Mouse (Mus musculus) mouse trophoblast stem cell (cell line): Measurements from ENCODE around the gene Vdac2.

Source experiments
- in situ Hi-C, 2 experiments: fragments of 300-500 bp; cut with MseI, MboI; formaldehyde crosslinking; loops; 2 replicates in 1 of 2; 3 replicates in 1 of 2; pipeline ENCODE4 v1.15.1; 2025

Vdac2 gene

DNA sequence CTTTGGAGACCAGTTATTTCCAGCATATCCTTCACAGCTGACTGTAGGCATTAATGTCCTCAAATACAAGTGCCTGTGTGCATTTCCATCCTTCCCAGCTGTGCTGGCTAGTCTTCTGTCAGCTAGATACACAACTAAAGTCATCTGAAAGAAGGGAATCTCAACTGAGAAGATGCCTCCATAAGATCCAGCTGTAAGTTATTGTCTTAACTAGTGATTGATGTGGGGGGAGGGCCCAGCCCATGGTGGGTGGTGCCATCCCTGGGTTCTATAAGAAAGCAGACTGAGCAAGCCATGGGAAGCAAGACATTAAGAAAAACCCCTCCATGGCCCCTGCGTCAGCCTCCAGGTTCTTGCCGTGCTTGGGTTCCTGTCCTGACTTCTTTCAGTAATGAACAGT is at the start of gene Vdac2:
Vdac2 (plus strand) TSS at position 301 of the 400 bp plus-strand sequence.
- in situ Hi-C loops, result no loop called here

DNA sequence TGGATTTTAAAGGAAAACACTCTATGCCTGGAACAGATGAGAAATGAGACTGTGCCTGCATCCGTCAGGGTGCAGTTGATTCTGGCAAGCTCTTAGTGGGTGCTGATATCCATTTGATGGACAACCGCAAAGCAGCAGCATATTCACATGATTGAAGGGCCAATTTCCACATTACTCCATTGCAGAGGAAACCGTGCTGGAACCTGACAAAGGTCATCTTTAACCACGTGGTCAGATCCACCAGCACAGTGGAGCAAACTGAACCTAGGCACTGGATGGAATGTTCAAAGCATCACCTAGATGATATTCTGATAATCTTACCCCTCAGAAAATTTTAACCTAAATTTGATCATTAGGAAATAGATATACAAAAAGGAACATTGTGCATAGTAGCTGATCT is 48.8 kb upstream of the Vdac2 start:
- in situ Hi-C loops, result no loop called here

DNA sequence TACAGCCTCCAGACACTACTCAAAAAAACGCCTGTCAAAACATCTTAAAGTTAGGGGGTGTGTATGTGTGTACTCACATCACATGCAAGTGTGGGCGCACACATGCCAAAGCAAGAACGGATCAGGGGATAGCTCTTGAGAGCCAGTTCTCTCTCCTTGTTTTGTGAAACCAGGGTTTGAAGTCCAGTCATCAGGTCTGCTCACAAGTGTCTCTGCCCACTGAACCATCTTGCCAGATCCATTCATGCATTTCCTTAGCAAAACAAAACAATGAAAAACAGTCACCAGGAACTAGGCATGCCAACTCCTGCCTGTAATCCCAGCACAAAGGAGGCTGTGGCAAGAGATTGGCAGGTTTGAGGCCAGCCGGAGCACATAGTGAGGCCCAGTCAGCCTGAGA is 38.5 kb upstream of the Vdac2 start:
- in situ Hi-C loops, result no loop called here

DNA sequence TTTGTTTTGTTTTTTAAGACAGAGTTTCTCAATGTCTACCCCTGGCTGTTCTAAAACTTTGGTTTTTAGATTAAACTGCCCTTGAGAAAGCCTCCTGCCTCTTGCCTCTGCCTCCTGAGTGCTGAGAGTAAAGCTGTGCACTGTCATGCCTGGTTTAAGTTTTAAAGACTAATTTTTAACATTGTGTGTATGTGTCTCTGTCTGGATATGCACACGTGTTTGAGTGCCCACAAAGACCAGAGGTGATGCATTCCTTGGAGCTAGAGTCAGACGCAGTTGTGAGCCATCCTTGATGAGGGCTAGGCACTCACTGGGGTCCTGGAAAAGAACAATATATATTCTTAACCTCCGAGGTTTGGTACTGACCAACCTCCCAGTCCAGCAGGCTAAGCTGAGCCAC is 37.7 kb upstream of the Vdac2 start:
- in situ Hi-C loops, result no loop called here

DNA sequence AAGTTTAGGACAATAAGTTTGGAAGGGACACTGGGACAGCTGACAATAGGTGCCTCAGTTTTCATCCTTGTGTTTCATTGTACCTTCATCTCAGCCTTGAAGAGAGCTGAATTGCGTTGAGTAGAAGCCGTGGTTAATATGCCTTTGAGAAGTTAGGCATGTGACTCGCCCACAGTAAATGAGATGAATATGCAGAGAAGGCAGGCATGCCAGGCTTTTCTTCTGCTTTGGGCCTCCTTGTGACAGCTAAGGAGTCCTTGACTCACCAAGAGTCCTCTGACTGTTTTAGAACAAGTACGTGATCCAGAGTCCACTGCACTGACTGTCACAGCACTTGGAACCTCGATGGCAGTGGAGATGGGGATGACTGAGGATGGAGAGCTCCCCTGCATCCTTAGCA is 36.9 kb upstream of the Vdac2 start:
- in situ Hi-C loops, result no loop called here

DNA sequence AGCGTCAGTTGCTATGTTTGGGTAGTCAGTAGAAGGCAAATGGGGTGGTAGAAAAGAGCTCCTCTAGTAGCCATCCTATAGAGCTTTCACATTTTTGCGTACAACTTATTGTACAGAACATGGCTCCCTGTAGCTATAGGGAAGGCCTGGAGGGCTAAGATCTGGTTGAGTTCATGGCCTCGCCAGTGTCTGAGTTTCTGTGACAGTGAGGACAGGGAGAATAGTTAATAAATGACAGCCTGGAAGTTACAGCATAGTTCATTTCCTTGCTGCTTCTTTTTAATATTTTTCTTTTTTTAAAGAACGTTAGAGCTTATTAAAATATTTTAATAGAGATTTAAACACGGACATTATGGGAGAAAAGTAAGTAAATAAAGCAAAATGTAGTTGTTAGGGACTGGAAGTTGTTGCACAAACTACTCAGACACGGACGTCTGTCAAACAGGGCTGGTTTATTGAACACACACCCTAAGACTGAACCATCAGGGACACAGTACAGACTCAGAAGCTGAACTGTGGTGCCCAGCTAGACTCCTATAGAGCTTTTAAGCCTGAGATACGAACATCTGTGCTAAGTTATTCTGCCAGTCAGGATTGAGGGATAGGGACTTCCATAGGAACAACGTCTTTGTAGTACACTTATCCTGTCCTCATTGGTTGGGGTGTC is 34.3 kb upstream of the Vdac2 start:
- in situ Hi-C loops, result no loop called here

DNA sequence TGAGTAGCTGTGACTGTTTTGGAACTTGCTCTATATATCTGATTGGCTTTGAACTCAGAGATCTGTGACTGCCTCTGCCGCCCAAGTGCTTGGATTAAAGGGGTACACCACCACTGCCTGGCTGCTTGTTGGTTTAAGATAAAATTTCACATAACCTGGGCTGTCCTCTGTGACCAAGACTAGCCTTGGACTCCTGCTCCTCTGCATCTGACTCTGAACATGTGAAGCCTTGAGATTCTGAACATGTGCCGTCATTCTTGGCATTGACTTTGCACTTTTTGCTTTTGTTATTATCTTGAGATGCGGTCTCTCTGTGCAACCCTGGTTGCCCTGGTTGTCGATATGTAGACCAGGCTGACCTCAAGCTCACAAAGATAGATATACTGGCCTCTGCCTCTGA is 33.3 kb upstream of the Vdac2 start:
- in situ Hi-C loops, result no loop called here

DNA sequence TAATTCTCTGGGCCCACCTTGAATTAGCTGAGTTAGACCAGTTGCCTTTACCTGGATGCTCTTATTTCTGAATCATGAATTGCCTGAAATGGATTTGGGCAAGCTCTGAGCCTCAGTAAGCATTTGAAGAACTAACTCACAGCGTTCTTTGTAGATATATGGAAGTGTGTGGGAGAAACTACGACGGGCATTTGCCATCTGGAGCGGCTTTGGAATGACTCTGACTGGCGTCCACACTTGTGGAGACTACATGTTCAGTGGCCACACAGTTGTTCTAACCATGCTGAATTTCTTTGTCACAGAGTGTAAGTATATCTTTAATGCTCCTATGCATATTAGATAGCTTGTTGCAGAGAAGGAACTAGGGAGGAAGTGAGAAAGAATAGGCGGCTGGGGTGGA is 32.8 kb upstream of the Vdac2 start:
- in situ Hi-C loops, result no loop called here

DNA sequence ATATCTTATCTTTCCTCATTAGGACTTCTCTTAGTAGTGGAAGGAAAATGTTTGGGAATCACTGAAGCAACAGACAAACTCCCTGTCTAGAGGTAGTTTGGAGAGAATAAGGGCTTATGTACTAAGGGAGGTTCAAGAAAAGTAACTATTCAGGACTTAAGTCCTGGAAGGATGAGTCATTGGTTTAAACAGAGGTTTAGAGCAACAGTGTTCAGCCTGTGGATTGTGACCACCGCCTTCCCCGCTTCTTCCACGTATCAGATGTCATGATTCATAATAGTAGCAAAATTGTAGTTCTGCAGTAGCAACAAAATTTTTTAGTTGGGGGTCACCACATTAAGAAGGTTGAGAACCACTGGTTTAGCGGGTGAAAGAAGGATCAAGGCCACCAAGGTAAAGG is 24.4 kb upstream of the Vdac2 start:
- in situ Hi-C loops, result no loop called here

DNA sequence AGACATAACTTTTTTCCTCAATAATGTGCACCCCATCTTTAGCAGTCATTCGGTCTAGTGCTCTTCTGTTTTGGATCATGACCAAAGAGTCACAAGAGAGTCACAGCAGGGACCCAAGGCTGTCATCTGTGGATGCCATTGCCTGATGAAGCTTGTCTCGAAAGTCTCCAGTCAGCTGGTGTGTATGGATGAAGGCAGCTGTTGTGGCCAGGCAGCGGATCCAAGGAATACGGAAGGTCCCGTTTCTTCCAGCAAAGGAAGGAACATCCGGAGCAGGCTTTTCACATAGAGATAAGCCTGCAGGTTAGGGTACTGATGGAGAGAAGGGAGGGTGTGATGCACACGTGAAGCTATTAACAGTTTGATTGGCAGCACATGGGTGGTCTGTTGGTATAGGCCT is 23.4 kb upstream of the Vdac2 start:
- in situ Hi-C loops, result no loop called here

DNA sequence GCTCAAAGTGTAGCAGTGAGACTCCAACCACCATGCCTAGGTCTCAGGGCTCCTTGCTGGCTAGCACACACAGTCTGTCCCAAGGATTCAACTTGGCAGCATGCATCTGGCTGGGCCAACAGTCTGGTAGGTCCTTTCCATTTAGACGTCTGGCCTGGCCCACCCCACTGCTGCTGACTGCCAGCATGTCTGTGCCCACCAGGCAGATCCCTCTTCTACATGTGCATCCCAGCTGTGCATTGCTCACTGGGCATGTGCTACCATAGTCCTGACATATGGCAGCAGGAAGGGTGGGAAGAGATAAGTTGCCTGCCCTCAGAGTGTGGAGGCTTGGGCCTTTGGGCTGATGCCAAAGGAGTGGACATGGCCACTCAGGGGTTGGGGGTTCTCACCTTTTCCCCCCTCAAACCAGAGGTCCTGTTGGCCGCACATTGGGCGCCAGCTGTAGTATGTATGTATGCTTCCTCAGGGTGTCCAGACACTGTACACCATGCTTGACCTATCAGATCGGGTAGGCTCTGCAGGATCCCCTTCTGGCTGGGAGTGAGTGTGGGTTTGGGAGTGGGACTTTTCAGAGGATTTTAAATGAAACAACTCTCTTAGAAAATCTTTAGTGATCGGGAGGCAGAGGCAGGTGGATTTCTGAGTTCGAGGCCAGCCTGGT is 22.4 kb upstream of the Vdac2 start:
- in situ Hi-C loops, result no loop called here

DNA sequence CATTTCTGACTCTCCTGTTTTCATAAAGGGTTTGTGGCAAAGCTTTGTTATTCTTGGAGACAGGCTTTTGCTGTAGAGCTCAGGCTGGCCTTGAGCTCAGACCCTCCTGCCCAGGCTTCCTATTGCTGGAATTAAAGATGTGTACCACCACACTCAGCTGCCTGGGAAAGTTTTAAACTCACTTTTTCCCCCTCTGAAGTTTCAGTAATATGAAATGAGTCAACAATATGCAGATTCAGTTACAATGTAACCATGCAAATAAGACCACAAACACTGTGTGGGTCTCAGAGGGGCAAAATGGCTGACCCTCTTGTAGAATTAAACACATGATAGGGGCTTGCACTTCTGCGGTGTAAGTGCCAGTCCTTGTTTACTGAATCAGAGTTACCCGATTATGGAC is 18.8 kb upstream of the Vdac2 start:
- in situ Hi-C loops, result no loop called here

DNA sequence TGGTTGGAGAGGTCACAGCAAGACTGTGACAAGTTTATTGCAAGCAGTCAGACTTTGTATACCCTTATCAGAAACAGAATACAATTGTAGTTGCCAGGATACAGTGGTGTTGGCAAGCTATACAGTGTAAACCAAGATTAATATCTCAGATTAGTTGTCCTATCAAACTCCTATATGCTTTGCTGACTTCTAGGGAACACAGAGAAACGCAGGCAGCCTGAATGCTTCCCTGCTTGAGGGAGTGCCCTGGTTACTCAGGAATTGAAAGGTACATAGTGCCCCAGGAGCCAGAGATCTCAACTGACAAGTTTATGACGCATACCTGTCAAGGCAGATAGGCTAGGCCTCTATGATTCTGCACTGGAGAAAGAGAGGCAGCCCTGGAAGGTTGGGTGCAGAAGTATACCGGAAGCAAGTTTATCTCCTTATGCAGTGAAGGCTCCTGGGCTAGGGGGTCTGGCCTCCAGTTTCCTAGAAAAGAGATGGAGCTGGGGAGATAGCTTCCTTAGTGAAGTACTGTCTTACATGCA is 18.3 kb upstream of the Vdac2 start:
- in situ Hi-C loops, result no loop called here

DNA sequence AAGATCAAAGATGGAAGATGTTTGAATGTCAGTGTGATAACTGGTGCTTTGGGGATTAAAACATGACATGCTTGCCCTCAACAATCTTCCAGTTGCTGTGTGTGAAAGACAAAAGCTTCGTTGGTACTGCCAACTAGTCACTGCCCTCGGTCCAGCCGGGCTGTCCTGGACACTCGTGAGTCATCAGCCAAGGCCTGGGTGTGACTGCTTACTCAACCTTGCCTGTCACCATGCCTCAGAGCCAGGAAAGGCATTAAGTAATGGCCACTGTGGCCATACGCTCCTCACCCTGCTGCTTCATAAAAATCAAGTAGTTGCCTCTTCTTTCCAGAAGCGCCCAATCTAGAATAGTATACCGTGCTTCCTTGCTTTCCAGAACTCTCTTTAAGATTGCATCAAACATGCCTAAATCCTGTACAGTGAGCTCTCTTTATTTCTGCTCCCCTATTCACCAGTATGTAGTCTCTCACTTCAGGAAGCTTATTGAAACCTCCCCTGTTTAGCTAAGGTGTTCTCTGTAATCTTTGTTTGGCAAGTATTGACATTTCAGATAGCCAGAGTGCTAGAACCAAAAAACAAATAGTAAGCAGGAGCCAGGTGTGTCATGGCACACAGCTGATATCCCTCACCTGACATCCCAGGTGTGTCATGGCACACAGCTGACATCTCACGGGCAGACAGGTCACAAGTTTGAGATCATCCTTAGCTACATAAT is 16.7 kb upstream of the Vdac2 start:
- in situ Hi-C loops, result no loop called here

DNA sequence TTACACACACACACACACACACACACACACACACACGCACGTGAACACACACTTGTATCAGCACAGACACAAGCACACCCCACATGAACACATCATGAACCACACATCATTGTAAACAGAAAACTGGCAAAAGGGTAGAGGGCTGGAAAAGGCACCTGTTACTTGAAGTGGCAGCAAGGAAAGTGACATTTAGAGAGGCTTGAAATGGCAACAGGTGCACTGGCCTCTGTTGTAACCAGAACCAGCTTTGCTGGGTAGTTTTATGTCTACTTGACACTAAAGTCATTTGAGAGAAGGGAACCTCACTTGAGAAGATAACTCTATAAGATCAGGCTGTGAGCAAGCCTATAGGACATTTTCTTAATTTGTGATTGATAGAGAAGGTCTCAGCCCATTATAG is 15.6 kb upstream of the Vdac2 start:
- in situ Hi-C loops, result no loop called here

DNA sequence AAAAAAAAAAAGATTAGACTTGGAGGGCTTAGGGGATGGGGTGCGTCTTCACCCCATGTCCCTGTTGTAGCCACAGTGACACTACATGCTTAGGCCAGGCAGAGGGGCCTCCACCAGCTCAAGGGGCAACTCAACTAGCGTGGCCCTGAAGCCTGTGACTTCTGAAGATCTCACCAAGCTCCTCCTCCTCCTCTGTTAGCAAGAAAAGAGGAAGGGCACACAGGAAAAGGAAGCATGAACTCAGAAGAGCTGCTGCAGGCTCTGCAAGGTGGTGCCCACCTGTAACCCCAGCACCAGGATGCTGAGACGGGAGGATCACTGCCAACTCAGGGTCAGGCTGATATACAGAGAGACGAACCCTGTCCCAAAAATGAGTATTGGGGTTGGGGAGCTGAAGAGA is 13.7 kb upstream of the Vdac2 start:
- in situ Hi-C loops, result no loop called here

DNA sequence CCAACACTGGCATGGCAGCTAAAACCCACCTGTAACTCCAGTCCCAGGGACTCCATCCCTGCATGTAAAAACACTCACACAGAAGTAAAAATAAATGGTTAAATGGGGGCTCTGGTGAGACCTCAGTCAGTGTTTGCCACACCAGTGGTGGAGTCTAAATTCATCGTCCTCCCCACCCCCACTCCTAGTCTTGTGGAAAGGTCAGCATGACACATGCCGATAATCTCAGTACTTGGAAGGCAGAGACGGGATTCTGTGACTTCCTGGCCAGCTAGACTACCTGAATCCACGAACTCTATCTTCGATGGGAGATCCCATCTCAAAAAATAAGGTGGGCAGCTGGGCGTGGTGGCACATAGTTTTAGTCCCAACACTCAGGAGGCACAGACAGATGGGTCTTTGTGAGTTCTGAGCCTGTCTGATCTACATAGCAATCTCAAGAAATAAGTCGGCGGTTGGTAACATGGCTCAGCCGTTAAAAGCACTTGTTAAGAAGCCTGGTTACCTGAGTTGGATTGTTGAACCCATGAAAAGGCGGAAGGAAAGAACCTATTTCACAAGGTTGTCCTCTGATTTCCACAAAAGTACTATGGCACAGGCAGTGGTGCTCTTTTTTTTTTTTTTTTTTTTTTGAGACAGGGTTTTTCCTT is 13.2 kb upstream of the Vdac2 start:
- in situ Hi-C loops, result no loop called here

DNA sequence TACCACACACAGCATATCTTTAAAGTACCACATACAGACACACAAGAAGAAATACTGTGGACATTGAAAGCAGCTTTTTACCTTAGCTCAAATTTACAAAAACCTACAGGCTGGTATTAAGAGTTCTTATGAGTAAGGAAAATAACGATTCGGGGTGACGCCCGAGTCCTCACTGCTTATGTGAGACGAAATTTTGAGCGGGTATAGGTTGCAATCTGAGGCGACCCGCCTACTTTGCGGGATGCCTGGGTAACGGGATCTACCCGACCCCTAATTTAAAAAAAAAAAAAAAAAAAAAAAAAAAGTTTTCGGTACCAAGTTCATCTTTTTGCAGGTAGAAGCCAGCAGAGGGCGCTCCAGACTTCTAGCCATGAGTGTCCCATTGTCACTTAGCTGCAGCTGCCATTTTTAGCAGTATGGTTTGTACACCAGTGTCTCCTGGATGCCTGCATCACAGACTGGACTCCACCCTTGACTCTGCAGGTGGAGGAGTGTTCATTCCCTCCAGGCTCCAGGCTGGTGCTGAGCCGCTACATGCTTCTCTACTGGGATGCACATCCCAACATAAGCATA is 12.4 kb upstream of the Vdac2 start:
- in situ Hi-C loops, result no loop called here

DNA sequence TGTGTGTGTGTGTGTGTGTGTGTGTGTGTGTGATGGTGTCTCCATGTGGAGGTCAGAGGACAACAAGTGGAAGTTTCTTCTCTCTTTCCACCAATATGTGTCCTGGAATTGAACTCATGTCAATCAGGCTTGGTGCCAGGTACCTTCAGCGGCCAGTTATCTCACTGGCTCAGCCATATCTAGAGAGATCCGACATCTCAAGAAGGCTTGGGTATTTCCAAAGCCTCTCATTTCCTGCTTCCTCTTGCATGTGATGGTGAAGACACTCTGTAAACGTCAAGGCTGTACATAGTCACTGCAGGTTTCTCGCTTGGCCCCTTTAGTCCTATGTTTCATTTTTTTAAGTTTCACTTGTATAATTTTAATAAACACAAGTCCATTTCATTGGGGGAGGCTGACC is 11.8 kb upstream of the Vdac2 start:
- in situ Hi-C loops, result no loop called here

DNA sequence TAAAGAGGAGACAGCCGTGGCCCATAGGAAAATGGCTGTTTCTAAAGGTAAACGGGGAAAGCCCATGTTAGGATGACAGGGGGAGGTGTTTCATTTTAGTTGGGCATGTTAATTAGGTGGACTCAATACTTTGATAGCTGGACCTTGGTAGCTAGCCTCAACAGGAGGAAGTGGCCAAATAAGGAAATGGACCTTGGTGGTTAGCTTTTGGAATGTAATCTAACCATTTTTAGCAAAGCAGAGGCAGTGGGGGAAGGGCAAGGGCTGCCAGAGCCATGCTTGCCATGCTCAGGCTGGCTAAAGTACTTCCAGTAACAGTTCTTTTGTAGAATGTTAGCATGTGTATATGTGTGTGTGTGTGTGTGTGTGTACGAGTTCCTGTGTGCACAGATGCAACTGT is 11.2 kb upstream of the Vdac2 start:
- in situ Hi-C loops, result no loop called here

DNA sequence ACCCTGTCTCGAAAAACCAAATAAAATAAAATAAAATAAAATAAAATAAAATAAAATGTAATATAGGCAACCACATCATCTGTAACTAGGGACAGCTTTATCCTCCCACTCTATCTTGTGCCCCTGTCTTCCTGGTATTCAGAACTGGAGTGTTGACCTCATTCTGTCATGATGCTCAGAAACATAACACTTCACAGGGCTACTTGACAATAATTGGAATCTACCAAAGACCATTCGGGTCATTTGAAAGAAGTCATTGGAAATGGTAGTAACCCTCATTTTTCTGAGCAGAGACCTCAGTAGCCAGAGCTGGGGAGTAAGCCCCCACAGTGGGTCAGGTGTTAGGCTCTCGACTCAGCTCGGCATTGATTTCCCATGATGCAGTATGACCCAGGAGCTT is 10.4 kb upstream of the Vdac2 start:
- in situ Hi-C loops, result no loop called here

DNA sequence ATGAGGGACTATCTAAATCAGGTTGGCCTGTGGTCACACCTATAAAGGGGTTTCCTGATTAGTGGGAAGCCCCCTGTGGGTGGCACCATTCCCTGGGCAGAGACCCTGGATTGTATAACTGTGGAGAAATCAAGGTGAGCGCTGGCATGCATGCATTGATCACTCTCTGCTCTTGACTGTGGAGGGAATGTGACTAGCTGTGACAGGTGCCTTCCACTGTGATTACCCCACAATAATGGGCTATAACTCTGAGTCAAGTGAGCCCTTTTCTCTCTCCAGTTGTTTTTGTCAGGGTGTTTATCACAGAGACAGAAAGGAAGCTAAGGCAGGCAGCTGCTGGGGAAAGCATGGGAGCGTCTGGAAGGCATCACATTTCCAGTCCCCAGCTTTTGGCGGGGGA is 8.8 kb upstream of the Vdac2 start:
- in situ Hi-C loops, result no loop called here
